Mouse (Mus musculus): ENCODE data around the gene Hsdl1.

Gene Hsdl1

GRCm38 (mm10) chr8:119574437-119575365 lies at the start of gene Hsdl1, which contains the start of gene Dnaaf1:
Hsdl1 (minus strand) TSS chr8:119575183.
Dnaaf1 (plus strand) TSS chr8:119575235.
- peak; percentile 97 for DNase-seq (ENCODE audit: low spot score)

- DNase-seq (ENCODE audit: low spot score) = no peak
Measured at GRCm38 (mm10) chr8:119623744-119624143, 48.8 kb upstream of the Hsdl1 start.

GRCm38 (mm10) chr8:119623061-119623460 lies 48.1 kb upstream of the Hsdl1 start:
- no peak for DNase-seq (ENCODE audit: low spot score)

- DNase-seq (ENCODE audit: low spot score) = no peak
Measured at GRCm38 (mm10) chr8:119622555-119622954, 47.6 kb upstream of the Hsdl1 start.

- no peak for DNase-seq (ENCODE audit: low spot score)
Measured at GRCm38 (mm10) chr8:119620848-119621465, 46.0 kb upstream of the Hsdl1 start.

- DNase-seq (ENCODE audit: low spot score) = no peak
Measured at GRCm38 (mm10) chr8:119620116-119620840, 45.3 kb upstream of the Hsdl1 start.

- DNase-seq (ENCODE audit: low spot score) = peak; percentile 48
Measured at GRCm38 (mm10) chr8:119618887-119619286, 43.9 kb upstream of the Hsdl1 start.

- peak; percentile 34 for DNase-seq (ENCODE audit: low spot score)
Measured at GRCm38 (mm10) chr8:119617586-119617985, 42.6 kb upstream of the Hsdl1 start.

- no peak for DNase-seq (ENCODE audit: low spot score)
Measured at GRCm38 (mm10) chr8:119616811-119617210, 41.8 kb upstream of the Hsdl1 start.

GRCm38 (mm10) chr8:119616358-119616757 lies 41.4 kb upstream of the Hsdl1 start:
- no peak for DNase-seq (ENCODE audit: low spot score)

- DNase-seq (ENCODE audit: low spot score) = no peak
Measured at GRCm38 (mm10) chr8:119615096-119615495, 40.1 kb upstream of the Hsdl1 start.

GRCm38 (mm10) chr8:119612471-119612870 lies 37.5 kb upstream of the Hsdl1 start, which contains the start of gene Adad2:
Adad2 (plus strand) TSS chr8:119612747.
- DNase-seq (ENCODE audit: low spot score) = no peak

- peak; percentile 73 for DNase-seq (ENCODE audit: low spot score)
Measured at GRCm38 (mm10) chr8:119606224-119606623, 31.2 kb upstream of the Hsdl1 start.

GRCm38 (mm10) chr8:119604996-119605395 lies 30.0 kb upstream of the Hsdl1 start, which contains the start of gene Taf1c:
Taf1c (minus strand) TSS chr8:119605222.
- DNase-seq (ENCODE audit: low spot score) = peak; percentile 99

GRCm38 (mm10) chr8:119604398-119604803 lies 29.4 kb upstream of the Hsdl1 start:
- DNase-seq (ENCODE audit: low spot score) = no peak

GRCm38 (mm10) chr8:119603771-119604170 lies 28.8 kb upstream of the Hsdl1 start:
- DNase-seq (ENCODE audit: low spot score) = no peak

- no peak for DNase-seq (ENCODE audit: low spot score)
Measured at GRCm38 (mm10) chr8:119591456-119591855, 16.5 kb upstream of the Hsdl1 start.

GRCm38 (mm10) chr8:119590348-119590747 lies 15.4 kb upstream of the Hsdl1 start:
- DNase-seq (ENCODE audit: low spot score) = no peak

- peak; percentile 62 for DNase-seq (ENCODE audit: low spot score)
Measured at GRCm38 (mm10) chr8:119588844-119589243, 13.9 kb upstream of the Hsdl1 start.

- no peak for DNase-seq (ENCODE audit: low spot score)
Measured at GRCm38 (mm10) chr8:119588321-119588720, 13.3 kb upstream of the Hsdl1 start.

- no peak for DNase-seq (ENCODE audit: low spot score)
Measured at GRCm38 (mm10) chr8:119585901-119586300, 10.9 kb upstream of the Hsdl1 start.

GRCm38 (mm10) chr8:119580441-119581161 lies 5.6 kb upstream of the Hsdl1 start:
- DNase-seq (ENCODE audit: low spot score) = no peak
